Mouse (Mus musculus) hindbrain, embryonic 11.5 days (tissue): ENCODE results near the gene Sarnp. TPM values are rescaled to one million over a fixed set of nuclear protein-coding genes. Genes with fewer than 3 reads are reported as not detected.

ENCODE experiments used
- ATAC-seq: fragments of 200-750 bp; cut with Nextera tagmentation; 2 replicates; pipeline ENCODE4 v1.8.0; 2017; ENCODE audit warnings: mild to moderate bottlenecking, moderate TSS enrichment, moderate library complexity; ENCODE audit not compliant: low FRiP score
- DNase-seq: peaks from one replicate; pipeline ENCODE4 v3.0.0-alpha.2; 2015; ENCODE audit warnings: low spot score
- H3K27ac ChIP-seq: fragments of 300-500 bp; sonication (generic); 2 replicates; pipeline ENCODE4 v1.5.1; 2014; ENCODE audit warnings: mild to moderate bottlenecking, low read depth, low read length
- H3K27me3 ChIP-seq: fragments of 300-500 bp; sonication (generic); 2 replicates; pipeline ENCODE4 v1.6.1; 2014; ENCODE audit warnings: mild to moderate bottlenecking, low read length, moderate library complexity, mixed read lengths; ENCODE audit not compliant: control insufficient read depth, insufficient read depth
- H3K36me3 ChIP-seq: fragments of 300-500 bp; sonication (generic); 2 replicates; pipeline ENCODE4 v1.6.1; 2014; ENCODE audit warnings: mild to moderate bottlenecking, low read length, moderate library complexity, mixed read lengths; ENCODE audit not compliant: control insufficient read depth, insufficient read depth
- H3K4me1 ChIP-seq: fragments of 300-500 bp; sonication (generic); replicated peaks from 2 replicates; pipeline ENCODE4 v1.6.1; 2014; ENCODE audit warnings: low read length, mixed read lengths; ENCODE audit not compliant: control insufficient read depth, insufficient read depth
- H3K4me2 ChIP-seq: fragments of 300-500 bp; sonication (generic); replicated peaks from 2 replicates; pipeline ENCODE4 v1.6.1; 2014; ENCODE audit warnings: mild to moderate bottlenecking, low read depth, low read length
- H3K4me3 ChIP-seq: fragments of 300-500 bp; sonication (generic); 2 replicates; pipeline ENCODE4 v1.5.1; 2014; ENCODE audit warnings: low read depth, low read length
- H3K9ac ChIP-seq: fragments of 300-500 bp; sonication (generic); 2 replicates; pipeline ENCODE4 v1.6.1; 2014; ENCODE audit warnings: low read depth, low read length
- H3K9me3 ChIP-seq: fragments of 300-500 bp; sonication (generic); 2 replicates; pipeline ENCODE4 v1.6.1; 2016; ENCODE audit warnings: low read length; ENCODE audit not compliant: control insufficient read depth
- WGBS: fragments of 180-500 bp; shearing (Covaris S2); extraction: QIAGEN DNeasy Blood & Tissue Kit; methylation state at CpG from one replicate; pipeline ENCODE4 v1.1.7; 2014; 5-methylcytosine and 5-hydroxymethylcytosine counted together
- polyA plus RNA-seq: library from polyadenylated mRNA; unstranded; fragments of >200 nt; fragmentation: Nextera tagmentation; extraction: Ambion mirVana; gene quantifications from 2 replicates; pipeline ENCODE4 v1.2.1, GENCODE M21; 2014

Sarnp gene
- polyA plus RNA-seq, 1 experiment from 2014 or later: 286 TPM

GRCm38 (mm10) chr10:128890383-128891295, 73.5 kb downstream of the Sarnp start:
- peak; percentile 47 for DNase-seq
- WGBS: under 1% methylated on average over 40 of the region's 40 CpGs
- peak; percentile 28; the same call in 1 of the 2 replicates for ATAC-seq
- Histone ChIP-seq H3K36me3 (no peaks in the 10 kb centered on the region), H3K4me2 (peak overlapping the region; percentile 87), H3K4me3 (peak overlapping the region; percentile 80), H3K4me1 (0 out of 2 replicates have a peak, but pooled peaks cover 5% of the 10 kb centered on the region), H3K9ac (peak overlapping the region; percentile 82), H3K9me3 (no peaks in the 10 kb centered on the region), H3K27ac (peak overlapping the region; percentile 86), H3K27me3 (no peaks in the 10 kb centered on the region)

- H3K4me3 ChIP-seq: peak within 1 kb of the TSS; percentile 80
- peak within 1 kb of the TSS; percentile 87 for H3K4me2 ChIP-seq
- DNase-seq (peak; percentile 87), ATAC-seq (peak; percentile 88)
- peak within 1 kb of the TSS; percentile 82 for H3K9ac ChIP-seq
- H3K27ac ChIP-seq: peak within 1 kb of the TSS; percentile 86
- 1% methylated on average over 49 of the region's 89 CpGs for WGBS
- no peaks in the 10 kb centered on the region for H3K9me3 ChIP-seq
- H3K36me3 ChIP-seq: no peaks in the 10 kb centered on the region
- peaks cover 7% of the 10 kb centered on the region for H3K27me3 ChIP-seq
- H3K4me1 ChIP-seq: 0 out of 2 replicates have a peak, but pooled peaks cover 5% of the 10 kb centered on the region
These were observed 74.4 kb downstream of the Sarnp start, which contains the start of gene Gdf11 for GRCm38 (mm10) chr10:128891296-128892094. Gene Gdf11 (minus strand): TSS chr10:128891718.

- peak overlapping the region; percentile 86 for H3K27ac ChIP-seq
- no peak for DNase-seq
- peak overlapping the region; percentile 82 for H3K9ac ChIP-seq
- H3K4me3 ChIP-seq: peak overlapping the region; percentile 80
- no peaks in the 10 kb centered on the region for H3K9me3 ChIP-seq
- no peaks in the 10 kb centered on the region for H3K36me3 ChIP-seq
- 0 out of 2 replicates have a peak, but pooled peaks cover 5% of the 10 kb centered on the region for H3K4me1 ChIP-seq
- 2% methylated on average over 9 of the region's 9 CpGs for WGBS
- H3K4me2 ChIP-seq: peak overlapping the region; percentile 87
- ATAC-seq: peak; percentile 10
- H3K27me3 ChIP-seq: peaks cover 12% of the 10 kb centered on the region
These were observed 75.1 kb downstream of the Sarnp start for GRCm38 (mm10) chr10:128892246-128892645.

- no peaks in the 10 kb centered on the region for H3K36me3 ChIP-seq
- 0% methylated on average over 9 of the region's 9 CpGs for WGBS
- no peak overlapping the region for H3K4me3 ChIP-seq
- no peaks in the 10 kb centered on the region for H3K9me3 ChIP-seq
- H3K27me3 ChIP-seq: peaks cover 12% of the 10 kb centered on the region
- H3K4me1 ChIP-seq: 0 out of 2 replicates have a peak, but pooled peaks cover under 1% of the 10 kb centered on the region
- no peak overlapping the region for H3K9ac ChIP-seq
- no peak overlapping the region for H3K27ac ChIP-seq
- H3K4me2 ChIP-seq: no peak overlapping the region
- ATAC-seq (no peak), DNase-seq (peak; percentile 92)
These were observed 78.3 kb downstream of the Sarnp start for GRCm38 (mm10) chr10:128895437-128895836.

GRCm38 (mm10) chr10:128895952-128896693, 79.0 kb downstream of the Sarnp start:
- DNase-seq: no peak
- no peaks in the 10 kb centered on the region for H3K9me3 ChIP-seq
- no peaks in the 10 kb centered on the region for H3K4me1 ChIP-seq
- ATAC-seq: no peak
- 5% methylated on average over 17 of the region's 17 CpGs for WGBS
- H3K27me3 ChIP-seq: peaks cover 12% of the 10 kb centered on the region
- no peak overlapping the region for H3K27ac ChIP-seq
- H3K9ac ChIP-seq: no peak overlapping the region
- no peaks in the 10 kb centered on the region for H3K36me3 ChIP-seq
- no peak overlapping the region for H3K4me2 ChIP-seq
- no peak overlapping the region for H3K4me3 ChIP-seq

GRCm38 (mm10) chr10:128896807-128897206, 79.7 kb downstream of the Sarnp start:
- Histone ChIP-seq H3K27me3 (peaks cover 12% of the 10 kb centered on the region), H3K4me1 (no peaks in the 10 kb centered on the region), H3K27ac (no peak overlapping the region), H3K9me3 (no peaks in the 10 kb centered on the region), H3K4me2 (no peak overlapping the region), H3K4me3 (no peak overlapping the region), H3K9ac (no peak overlapping the region), H3K36me3 (no peaks in the 10 kb centered on the region)
- 67% methylated on average over 1 of the region's 1 CpGs for WGBS
- ATAC-seq: no peak
- DNase-seq: no peak

- Histone ChIP-seq H3K9me3 (no peaks in the 10 kb centered on the region), H3K4me2 (no peak overlapping the region), H3K4me3 (no peak overlapping the region), H3K27ac (no peak overlapping the region), H3K27me3 (peaks cover 12% of the 10 kb centered on the region), H3K36me3 (no peaks in the 10 kb centered on the region), H3K9ac (no peak overlapping the region), H3K4me1 (no peaks in the 10 kb centered on the region)
- ATAC-seq (no peak), DNase-seq (no peak)
- 25% methylated on average over 1 of the region's 1 CpGs for WGBS
These were observed 80.4 kb downstream of the Sarnp start for GRCm38 (mm10) chr10:128897501-128897900.
